Mouse (Mus musculus) kidney, adult 8-10 months (tissue): Measurements from ENCODE around the gene Ip6k2.

Experiments used
- DNase-seq, 2 experiments: peaks; one replicate each; pipeline ENCODE4 v3.0.0; 2022

The Ip6k2 gene

DNA sequence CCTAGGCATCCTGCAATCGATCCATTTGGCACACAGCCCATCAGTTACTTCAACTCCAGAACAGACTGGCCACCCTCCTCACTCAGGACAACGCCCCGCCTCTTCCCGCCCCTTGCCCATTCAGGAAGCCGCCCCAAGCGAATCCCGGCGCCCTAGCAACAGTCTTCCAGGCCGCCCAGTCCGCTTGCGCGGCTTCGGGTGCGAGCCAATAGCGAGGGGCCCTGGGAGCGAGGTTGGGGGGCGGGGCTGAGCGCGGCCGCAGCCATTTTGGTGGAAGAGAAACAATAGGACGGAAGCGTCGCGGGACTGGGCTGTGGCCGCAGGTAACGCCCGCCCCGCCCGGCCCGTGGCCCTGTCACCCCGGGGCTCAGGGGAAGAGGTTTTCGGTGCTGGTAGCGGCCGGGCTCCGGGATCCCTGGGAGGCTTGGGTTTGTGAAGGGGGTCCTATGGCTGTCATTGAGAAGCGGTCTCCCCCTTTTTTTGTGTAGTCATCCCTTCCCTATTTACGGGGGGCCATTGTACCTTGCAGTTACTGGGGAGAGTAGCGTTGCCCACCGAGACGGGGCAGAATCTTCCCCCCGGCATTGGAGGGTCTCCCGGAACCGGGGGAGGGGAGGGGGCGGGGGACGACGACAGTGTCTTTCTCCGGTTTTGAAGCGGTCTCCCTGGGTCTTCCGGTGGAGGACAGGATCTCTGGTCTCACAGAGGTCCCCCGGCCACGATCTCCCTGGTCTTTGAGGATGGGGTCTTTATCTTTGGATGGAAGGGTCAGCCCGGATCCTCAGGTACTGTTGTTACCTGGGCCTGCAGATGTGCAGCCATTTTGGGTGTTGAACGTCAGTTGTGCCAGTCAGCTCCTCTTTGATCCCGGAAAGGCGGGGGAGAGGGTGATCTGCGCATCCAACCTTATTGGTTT, at the start of gene Ip6k2:
Gene Ip6k2, plus strand, starts transcription at position 249 of the 916 bp plus-strand sequence.
- DNase-seq: peak; percentile 97

DNA sequence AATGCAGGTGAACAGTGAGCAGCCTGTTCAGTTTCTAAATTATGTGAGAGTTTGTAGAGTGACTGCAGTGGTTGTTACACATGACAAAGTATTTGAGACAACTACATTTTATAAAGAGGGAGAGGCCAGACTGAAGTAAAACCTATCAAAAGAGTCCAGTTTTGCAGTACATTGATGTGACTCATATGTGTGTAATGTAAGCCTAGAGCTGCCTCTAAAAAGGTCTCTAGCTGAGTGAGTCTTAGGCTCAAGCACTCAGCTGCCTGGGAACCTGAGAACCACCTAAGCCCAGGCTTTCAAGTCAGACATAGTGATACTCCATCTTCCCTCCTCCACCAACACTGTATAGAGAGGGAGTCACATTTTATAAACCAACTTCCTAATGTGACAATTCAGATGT, 49.0 kb upstream of the Ip6k2 start:
- no peak for DNase-seq

DNA sequence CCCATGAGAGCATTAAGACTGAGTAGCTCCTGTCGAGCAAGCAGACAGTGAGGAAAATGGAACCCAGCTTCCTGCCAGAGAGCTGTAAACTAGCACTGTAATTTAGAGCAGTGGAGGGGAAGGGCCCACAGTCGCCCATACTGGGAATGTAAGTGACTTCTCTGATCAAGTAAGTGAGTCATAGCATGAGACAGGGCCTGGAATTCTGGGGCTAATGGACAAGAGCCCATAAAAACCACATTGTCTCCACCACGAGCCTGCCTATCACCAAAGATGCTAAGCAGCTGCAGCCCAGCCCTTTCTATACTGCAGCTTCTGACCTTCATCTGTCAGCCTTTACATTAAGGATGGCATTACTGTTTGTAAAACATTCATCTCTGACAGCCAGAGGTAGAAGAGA, 44.4 kb upstream of the Ip6k2 start:
- DNase-seq: no peak

DNA sequence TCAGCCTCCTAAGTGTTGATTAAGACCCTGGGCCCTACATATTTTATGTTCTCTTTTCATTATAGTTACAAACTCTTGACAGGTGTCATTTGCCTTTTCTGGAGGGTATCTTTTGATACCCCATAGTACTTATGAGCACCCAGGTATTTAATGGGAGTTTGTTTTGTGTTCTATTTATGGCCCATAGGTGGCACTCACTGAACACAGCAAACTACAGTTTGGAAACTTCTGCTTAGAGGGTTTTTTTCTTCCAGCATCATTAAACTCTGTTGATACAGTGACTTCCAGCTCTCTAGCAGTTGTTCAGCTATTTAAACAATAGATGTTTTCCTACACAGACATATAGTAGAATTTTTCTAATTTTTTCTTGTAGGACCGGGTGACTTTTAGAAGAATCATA, 43.5 kb upstream of the Ip6k2 start:
- no peak for DNase-seq

DNA sequence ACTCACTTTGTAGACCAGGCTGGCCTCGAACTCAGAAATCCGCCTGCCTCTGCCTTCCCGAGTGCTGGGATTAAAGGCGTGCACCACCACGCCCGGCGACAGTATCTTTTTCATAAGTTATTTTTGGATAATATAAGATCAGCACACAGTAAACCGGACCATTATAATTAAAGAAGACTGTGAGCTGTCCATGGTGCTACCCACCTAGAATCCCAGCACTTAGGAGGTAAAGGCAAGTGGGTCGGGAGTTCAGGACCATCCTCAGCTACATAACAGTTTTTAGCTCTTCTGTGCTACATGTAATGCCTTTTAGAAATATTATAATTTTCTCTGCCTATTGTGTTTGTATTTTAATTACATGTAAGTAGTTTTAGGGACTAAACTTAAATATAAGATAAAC, 41.5 kb upstream of the Ip6k2 start:
- no peak for DNase-seq

DNA sequence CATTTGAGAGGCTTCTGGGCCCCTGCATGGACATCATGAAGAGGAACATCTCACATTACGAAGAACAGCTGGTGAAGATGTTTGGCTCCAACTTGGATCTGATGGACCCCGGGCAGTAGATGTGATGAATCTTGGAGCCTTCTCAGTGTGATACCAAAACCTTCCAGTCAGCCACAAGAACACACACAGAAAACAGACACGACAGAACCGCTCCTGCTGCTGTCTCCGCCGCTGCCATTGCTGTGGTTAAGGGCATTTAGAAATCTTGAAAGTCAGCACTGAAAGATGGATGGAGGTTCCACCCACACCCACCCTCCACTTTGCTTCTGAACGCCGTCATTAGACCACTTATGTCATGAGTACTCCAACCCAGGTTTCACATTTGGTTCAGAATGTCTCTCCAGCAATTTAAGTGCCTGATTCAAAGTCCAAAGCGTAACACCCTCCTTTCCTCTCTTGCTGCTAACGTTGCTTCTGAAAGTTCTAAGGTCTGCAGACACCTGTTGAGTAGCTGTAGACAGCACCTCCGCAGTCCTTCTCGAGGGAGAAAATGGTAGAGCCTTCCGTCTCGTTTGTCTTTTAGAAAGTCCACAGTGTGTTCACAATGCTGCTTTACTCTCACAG, 36.6 kb upstream of the Ip6k2 start:
- DNase-seq: no peak

DNA sequence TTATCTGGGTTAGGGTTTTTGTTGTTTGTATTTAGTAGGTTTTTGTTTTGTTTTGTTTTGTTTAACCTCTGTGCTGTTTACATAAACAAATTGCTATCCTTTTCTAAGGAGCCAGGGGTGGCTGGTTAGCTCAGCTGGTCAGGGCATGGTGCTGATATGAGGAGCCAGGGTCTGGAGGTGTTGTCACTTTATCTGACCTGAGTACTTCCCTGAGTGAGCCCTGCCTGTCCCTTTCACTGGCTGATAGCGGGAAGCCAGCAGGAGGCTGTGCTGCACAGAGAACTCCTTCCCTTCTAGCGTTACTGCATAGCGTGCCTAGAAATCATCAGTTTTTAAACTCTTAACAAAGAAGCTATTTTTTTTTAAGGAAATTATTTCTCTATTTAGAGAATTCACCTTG, 35.9 kb upstream of the Ip6k2 start:
- DNase-seq: no peak

DNA sequence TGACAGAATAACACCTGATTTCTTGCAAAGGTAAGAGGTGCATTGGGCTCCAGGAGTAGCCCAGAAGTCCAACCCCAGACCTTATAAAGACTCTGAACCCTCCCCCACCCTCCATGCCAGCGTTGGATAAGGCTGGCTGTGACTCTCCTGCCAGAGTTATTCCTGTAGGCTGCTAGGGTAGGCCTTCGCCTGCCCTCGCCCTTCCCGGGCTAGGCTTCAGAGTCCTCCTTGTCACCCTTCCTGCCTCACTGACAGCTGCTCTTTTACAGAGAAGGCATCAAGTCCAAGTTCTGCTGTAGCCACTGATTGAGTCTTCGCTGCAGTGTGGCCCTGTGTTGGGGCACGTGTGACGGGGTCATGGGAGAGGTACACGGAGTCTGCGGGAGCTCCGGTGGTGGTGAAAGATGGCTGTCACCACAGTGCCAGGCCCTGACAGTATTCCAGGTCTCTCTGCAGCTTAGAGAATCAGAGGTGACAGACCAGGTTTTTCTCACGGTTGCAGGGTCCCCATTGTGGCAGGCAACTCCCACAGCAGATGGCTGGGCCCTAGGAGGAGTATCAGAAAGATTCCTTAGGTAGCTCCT, 34.9 kb upstream of the Ip6k2 start:
- DNase-seq: no peak

DNA sequence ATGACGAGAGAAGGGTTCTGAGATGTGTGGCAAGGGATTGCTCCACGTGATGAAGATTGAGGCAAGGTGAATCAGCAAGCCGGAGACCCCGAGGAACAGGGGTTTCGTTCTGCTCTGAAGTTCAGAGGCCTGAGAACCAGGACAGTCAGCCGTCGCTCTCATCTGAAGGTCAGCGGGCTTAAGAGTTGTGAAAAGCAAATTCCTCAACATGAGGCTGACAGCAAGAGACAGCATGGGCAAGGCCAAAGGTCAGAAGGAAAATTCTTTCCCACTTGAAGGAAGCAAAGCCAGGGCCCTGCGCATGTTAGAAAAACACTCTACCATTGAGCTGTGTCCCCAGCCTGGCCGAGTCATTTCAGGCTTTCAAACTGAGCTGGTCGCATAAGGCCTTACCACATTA, 33.0 kb upstream of the Ip6k2 start:
- peak; percentile 55 to 62 for DNase-seq

DNA sequence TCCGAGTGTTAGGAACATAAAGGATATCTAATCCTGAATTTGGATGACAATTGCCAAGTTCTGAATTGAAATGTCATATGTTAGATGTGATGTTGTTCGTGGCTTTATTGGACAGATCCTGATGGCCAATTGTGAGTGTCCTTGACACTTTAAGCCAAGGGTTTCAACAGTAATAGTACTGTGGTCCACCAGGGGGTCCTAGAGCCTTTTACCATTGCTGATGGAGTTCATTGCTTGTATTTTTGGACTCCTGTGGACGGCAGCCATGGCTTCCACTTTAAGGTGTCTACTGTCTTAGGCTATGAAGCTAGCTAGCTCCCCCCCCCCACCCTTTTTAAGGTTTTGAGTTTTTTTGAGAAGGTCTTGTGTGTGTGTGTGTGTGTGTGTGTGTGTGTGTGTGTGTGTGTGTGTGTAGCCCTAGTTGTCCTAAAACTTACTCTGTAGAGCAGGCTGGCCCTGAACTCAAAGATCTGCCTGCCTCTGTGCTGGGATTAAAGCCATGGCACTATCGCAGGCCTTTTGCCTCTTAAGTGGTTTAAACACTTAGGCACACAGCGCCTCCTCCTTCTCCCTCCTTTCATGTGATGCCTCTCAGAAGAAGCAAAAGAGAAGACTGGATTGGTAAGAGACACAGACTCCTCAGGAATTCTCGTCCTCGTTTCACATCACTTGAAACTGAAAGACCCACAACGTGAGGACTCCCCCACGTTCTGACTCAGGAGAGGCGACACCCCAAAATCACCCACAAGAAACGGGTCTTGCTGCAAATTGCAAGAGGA, 31.3 kb upstream of the Ip6k2 start:
- no peak for DNase-seq

DNA sequence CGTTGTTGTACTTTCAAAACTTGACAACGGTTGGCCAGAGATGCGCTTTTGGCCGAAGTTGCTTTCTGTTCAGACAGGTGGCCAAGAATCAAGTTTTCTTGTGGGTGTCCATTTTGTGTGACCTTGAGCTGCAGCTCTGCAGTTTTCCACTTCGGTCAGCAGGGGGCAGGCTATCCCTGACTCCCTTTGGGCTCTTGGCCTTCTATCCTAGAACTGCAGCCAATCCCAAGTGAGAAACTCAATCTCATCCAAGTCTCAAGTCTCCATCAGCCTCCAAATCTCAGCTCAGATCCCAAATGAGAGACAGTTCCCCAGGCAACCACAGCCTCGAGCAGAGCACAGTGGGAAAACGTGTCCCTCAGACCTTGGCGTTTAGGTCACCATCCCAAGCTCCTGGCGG, 30.3 kb upstream of the Ip6k2 start:
- peak; percentile 53 to 61 for DNase-seq

DNA sequence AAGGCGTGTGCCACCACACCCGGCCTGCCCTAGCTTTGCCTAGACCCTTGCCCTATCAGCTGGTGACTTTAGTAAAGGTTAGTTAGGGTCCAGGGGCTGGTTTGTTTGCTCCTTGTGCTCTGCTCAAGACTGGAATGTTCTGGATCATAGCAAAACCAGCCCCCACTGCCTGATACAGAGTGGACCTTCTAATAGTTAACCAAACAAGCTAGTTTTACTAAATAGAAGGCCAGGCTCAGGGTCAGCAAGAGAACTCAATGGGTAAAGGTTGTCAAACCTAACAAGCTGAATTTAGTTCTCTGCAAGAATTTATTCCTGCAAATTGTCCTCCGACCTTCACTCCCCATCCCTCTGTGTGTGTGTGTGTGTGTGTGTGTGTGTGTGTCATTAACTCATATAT, 29.6 kb upstream of the Ip6k2 start:
- DNase-seq: peak; percentile 64 to 75

DNA sequence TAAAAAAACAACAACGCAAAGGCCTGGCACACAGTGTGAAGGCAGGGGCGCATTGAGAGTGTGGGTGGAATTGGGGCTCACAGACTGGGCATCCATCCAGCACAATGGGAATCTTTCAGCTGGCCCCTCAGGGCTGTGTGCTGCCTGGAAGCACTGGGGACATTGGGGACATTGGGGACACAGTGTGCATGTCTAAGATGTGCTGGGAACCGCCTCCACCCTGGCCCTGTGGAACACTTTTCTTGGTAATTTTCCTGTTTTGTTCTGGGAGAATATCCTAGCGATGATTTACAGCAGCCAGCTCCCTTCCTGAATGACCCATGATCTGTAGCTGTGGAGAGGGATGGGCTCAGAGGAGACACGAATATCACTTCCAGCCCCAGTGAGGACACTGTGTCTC, 29.2 kb upstream of the Ip6k2 start:
- DNase-seq: peak; percentile 35 to 49

DNA sequence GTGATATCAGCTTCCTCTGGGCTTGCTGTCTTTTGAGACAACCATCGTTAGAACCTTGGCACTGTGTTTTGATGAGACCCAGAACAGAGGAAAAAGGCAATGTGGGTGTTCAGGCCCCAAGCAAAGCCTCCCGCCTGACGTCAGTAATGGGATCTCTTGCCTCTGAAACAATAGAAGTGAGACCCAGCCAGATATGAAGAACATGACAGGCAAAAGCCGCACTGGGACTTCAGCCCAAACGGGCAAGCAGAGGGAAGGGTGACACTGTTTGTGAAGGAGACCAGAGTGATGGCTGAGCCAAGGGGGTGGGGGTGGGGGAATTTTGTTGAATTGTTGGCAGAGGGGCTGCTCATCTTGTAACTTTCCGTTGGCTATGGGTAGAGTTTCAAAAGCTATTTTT, 26.2 kb upstream of the Ip6k2 start:
- no peak for DNase-seq

DNA sequence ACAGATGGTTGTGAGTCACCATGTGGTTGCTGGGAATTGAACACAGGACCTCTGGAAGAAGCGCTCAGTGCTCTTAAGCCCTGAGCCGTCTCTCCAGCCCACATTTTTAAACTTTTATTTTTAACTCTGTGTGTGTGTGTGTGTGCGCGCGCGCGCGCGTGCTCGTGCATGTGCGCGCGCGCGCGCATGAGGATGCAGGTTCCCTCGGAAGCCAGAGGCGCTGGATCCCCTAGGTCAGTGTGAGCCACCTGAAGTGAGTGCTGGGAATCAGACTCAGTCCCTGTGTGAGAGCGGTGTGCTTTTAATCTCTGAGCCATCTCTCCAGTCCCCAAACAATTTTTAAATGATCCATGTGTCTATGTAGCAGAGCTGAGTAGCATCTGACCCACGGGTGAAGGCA, 24.5 kb upstream of the Ip6k2 start:
- no peak for DNase-seq

DNA sequence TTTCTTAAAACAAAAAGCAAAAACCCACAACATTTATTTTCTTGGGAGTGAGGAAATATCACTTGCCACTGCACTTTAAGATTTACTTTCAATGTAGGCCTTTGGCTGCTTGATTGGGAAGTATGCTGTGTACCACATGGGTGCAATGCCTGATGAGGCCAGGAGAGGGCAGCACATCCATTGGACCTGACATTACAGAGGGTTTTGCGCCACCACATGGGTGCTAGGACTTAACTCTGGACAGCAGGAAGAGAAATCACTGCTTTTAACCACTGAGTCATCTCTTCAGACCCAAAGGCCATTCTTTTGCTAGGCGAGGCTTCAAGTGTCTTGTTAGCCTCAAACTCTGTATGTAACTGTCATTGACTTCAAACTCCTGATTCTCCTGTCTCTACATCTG, 23.8 kb upstream of the Ip6k2 start:
- peak in 1 of 2 experiments; percentile 78 for DNase-seq

DNA sequence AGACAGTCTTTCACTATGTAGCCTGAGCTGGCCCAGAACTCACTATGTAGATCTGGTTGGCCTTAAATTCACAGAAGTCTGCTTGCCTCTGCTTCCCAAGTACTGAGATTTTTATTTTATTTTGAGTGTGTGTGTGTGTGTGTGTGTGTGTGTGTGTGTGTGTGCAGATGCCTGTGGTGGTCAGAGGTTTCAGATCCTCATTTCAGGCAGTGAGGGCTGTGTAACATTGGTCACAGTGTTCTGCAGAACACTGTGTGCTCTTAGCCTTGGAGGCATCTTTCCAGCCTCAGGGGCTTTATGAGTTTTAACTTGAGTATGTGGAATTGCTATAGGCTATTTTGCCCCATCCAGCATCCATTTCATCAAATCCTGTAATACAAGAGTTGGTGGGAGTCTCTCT, 22.0 kb upstream of the Ip6k2 start:
- DNase-seq: no peak

DNA sequence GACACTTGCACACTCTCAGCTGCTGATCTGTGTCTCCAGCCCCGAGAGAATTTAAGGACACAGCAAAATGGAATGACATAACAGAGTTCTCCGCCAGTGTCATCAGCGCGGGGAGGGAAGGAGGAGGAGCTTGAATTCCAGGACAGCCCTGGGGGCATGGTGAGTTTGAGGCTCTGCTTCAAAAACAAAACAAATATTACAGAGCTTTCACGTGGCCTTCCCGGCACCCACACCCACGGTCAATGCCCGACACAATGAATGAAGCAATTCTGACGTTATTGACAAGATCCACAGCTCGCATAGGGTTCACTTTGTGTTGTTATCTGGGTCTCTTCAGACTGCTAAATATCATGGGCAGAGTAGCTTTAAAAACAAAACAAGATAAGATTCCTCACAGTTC, 18.6 kb upstream of the Ip6k2 start:
- DNase-seq: no peak

DNA sequence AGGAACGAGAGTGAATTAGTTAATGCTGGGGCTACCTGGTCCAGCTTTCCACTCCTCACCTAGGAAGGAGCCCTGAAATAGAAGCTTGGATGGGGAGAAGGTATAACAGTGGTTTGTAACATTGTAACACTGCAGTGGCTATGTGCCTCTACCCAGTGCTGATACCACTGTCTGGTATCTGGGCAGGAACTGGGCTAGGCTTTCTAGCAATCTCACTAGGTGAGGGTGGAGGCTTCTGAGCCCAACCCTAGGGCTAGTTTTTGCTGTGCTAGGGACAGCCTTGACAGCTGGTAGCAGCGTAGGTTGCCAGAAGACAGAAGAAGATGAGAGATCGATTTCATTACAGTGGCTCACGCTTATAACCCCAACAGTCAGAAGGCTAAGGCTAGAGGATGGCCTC, 7.0 kb upstream of the Ip6k2 start:
- DNase-seq: no peak

DNA sequence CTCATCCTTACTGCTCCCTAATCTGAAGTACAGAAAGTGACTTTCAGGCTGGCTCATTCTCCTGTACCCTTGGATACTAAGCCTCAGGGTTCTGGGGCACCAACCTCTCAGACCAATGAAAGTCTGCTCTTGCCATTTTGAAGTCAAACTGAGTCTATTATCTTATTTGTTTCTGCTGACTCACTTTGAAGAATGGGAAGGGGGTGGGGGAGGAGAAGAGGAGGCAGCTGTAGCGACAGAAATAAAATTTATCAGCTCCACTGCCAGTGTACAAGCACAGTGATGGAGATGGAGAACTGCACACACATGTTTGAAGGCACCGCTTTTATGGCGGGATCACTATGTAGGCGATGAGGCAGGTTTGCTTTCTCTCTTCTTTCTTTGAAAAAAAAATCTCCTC, 6.3 kb upstream of the Ip6k2 start:
- DNase-seq: no peak

DNA sequence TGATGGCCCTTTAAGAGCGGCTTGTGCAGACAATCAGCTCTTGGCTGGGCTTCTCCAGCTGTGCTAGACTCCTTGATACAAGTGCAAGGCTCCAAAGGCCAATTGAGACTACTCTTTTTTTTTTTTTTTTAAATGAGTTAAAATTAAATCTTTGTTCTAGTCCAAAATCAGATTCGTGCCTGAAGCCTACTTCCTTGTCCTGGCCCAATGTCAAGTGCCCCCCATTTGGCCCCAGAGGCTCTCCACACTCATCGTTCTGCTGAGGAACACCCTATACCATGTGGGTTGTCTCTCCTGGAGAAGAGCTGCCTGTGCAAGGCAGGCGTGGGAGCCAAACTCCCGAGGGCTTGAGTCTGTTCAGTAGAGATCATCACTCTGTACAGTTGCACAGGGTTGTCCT, 2.6 kb upstream of the Ip6k2 start:
- peak; percentile 59 to 64 for DNase-seq

DNA sequence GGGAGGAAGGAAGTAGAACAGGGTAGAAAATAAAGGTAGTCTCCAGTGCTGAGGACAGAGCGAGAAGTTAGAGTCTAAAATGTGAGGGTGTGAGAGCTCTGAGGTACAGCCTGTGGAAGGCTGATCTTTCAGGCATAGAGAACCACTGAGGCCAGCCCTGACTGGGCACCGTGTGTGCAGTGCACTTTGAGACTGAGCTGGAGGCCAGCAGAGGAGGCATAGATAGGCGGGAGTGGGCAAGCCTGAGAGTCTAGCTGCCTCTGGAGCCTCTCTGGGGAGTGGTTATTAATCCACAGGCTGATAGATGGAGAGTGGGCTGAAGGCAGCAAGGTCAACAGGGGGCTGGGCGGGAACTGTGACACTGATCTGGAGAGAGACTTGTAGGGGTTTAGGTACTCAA, 1.7 kb upstream of the Ip6k2 start:
- no peak for DNase-seq

DNA sequence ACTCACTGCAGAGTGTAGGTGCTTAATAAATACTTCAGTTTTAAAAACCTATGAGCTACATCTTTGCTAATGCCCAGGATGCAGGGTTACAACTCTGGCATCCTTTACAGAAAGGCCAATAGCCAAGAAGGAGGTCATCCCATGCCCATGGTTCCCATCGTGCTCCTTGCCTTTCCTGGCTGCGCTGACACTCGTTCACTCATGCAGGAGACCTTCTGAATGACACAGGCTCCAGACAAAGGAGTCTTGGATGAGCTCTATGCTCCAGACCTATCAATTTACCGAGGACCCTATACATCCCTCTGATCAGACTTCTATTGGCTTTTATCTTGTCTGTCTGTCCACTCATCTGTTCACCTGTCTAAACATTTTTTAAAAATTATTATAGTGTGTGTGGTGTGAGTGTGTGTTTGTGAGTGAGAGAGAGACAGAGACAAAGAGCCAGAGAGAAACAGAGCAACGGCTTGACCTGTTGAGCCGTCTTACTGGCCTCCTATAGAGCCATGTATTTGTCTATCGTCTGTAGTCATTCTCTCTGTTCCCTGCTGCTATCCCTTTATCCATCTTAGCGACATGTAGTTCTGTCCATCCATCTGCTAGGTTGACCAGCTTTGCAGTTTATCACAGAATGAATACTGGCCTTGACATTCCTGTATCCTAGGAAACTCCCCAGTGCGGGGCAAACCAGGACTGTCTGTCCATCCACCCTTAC, 604 bp upstream of the Ip6k2 start:
- DNase-seq: no peak
